Mouse (Mus musculus) E14TG2a.4 (cell line): ENCODE measurements at regions not wholly inside any gene's neighbourhood (a gene's known extent, or its start where the extent isn't known, plus 50 kb on each side); places are given as distances from the start of the nearest gene placed in this dataset.

Source experiments
- CTCF ChIP-seq: conservative IDR thresholded peaks from 2 replicates; pipeline ENCODE4 v1.5.1; 2014; ENCODE audit warnings: low read length
- NANOG ChIP-seq: IDR thresholded peaks from 2 replicates; pipeline ENCODE4 v1.6.1; 2014; ENCODE audit warnings: borderline replicate concordance, low read length, mixed read lengths
- POU5F1 ChIP-seq: IDR thresholded peaks from 2 replicates; pipeline ENCODE4 v1.6.1; 2014; ENCODE audit warnings: low read length, borderline replicate concordance

DNA sequence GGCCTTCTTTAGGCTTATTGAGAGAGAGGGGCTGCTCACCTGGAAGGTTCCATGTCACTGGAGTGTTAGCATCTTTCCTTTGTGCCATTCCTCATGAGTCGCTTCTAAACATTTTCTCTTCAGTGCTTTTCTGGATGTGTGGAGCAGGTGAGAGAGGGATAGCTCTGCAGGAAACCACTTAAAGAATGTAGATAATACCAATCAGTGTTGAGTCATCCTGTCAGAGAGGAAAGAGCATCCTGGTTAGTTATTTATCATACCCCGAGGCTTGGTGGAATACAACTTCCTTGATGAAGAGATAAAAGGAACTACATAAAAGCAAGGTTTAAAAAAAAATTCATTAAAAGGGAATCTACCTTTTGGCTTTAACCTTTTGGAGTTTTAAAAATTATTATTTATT, 69.8 kb upstream of the Rpl34 start:
- TF ChIP-seq NANOG (no peak), CTCF (no peak), POU5F1 (no peak)
